Mouse (Mus musculus) lung, postnatal 10 days (tissue): Measurements from ENCODE around the gene Rnf183.

Experiments
- DNase-seq: peaks from one replicate; pipeline ENCODE4 v3.0.0; 2021

Rnf183 gene

GRCm38 (mm10) chr4:62429616-62430015 lies 5.4 kb downstream of the Rnf183 start:
- no peak for DNase-seq

DNA sequence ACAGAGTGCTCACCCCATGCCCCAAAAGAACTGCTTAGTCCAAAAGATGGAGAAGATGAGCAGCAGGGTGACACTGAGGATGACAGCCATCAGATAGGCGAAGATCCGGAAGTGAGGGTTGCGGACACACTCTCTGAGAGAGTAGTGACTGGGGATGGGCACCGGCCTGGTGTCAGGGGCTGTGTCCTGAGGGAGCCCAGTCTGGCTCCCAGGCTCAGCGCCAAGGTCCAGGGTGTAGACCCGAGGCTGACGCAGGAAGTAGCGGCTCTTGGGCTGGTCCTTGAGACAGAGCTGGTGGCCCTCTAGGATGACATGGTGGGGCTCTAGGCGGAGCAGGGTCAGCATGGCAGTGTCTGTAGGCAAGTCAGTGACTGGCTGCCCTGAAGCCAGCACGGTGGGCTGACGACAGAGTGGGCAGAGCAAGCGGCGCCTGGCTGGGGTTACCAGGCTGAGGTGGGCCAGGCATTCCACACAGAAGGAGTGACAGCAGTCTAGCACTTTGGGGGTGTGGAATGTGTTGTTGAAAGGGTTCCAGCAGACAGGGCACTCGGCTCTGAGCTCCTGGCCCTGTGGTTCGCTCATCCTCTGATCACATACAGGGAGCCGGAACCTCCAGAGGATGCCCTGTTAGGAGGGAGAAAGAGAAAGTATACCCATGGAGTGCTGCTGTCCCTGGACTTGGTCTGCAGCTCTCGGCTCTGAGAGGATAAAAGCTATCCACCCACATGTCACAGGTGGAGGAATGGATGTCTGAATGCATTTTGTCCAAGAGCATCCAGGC lies 6.9 kb downstream of the Rnf183 start:
- DNase-seq = peak; percentile 58

DNA sequence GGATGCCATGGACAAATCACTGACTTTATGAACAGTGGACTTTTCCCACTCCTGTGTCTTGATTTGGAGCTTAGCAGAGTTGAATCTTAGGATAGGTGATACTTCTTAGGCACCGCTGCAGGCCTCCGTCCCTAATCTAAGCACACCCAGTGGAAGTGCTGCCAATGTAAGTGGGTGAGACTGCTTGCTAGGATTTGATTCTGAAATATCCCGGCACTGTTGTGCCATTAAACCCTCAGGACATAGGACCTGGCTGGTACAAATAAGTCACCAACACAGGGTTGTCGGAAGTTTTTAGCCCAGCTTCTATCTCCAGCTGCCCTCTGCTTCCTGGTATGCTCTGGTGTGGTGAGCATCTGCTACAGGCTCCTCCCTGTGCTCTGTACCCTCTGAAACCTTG lies 9.2 kb downstream of the Rnf183 start:
- DNase-seq = no peak

DNA sequence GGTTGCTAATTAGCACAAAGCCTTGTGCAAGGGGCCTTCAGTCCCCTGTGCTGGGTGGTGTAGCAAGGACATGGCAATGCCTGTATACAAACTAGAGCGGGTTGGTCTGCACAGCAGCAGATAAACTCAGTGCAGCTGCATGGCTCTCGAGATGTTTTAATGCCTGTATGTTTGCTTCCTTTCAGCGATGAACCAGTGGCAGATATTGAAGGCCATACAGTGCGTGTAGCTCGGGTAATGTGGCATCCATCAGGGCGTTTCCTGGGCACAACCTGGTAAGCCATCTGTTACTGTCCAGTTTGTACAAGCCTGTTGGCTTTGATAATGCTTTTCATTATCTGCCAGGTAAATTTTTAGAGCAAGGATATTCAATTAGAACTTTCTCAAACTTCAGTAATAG lies 16.0 kb downstream of the Rnf183 start:
- no peak for DNase-seq

- DNase-seq = no peak
Observed at GRCm38 (mm10) chr4:62418448-62418847, 16.6 kb downstream of the Rnf183 start.

DNA sequence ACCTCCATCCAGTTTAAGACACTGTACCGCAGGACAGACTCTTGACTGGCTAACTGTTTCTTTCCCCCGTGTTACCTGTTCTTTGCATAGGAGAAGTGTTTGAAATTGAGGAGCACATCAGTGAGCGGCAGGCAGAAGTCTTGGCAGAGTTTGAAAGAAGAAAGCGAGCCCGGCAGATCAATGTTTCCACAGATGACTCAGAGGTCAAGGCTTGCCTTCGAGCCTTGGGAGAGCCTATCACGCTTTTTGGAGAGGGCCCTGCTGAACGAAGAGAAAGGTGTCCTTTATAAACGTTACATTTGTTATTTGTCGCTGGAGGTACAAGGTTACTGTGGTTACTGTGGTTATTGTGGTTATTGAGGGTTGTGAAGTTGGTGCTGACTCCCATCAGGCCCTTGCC lies 23.4 kb downstream of the Rnf183 start:
- no peak for DNase-seq

GRCm38 (mm10) chr4:62410325-62410724 lies 24.7 kb downstream of the Rnf183 start:
- no peak for DNase-seq

- no peak for DNase-seq
Observed at GRCm38 (mm10) chr4:62409615-62410014, 25.4 kb downstream of the Rnf183 start.

- peak; percentile 99 for DNase-seq
Observed at GRCm38 (mm10) chr4:62408601-62409282, 26.3 kb downstream of the Rnf183 start, which contains the start of the genes Cdc26 and Prpf4. Gene Cdc26, minus strand, starts transcription at chr4:62408642. Gene Prpf4, plus strand, starts transcription at chr4:62408797.

DNA sequence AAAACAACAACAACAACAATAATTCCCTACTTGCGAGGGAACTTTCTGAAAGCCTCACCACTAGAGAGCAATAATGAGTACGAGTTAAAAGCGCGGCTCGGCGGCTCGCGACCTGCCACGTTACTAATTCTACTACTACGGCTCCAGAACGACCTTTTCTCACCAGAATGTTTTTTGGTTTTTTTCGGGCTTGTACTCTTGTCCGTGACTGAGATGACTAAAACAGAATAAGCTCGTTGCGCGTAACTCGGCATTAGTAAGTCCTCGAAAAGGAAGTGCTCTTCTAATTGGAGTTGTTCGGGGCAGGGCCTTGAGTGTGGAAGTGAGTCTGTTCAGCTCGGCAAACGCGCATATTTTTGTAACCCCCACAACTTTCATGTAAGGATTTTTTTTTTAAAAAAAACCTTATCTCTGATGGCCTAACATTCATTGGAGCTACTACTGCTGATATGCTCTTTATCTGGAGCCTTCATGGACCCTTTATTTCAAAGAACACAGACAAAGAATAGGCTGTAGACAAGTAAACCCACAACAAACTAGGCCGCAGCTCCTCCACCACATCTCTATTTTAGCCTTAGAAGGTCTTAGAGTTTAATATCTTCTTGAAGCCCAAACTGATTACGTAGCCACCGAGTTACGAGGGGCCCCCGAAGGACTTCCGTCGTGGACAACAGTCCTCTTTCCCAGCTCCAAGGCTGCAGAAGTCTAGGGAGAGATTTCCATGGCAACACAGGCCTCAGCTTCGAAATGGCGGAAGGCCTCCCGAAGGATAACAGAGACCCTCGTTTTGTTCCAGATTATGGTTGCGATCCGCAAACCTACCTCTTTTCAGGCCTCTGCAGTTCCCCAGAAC lies 27.1 kb downstream of the Rnf183 start:
- peak; percentile 63 for DNase-seq

DNA sequence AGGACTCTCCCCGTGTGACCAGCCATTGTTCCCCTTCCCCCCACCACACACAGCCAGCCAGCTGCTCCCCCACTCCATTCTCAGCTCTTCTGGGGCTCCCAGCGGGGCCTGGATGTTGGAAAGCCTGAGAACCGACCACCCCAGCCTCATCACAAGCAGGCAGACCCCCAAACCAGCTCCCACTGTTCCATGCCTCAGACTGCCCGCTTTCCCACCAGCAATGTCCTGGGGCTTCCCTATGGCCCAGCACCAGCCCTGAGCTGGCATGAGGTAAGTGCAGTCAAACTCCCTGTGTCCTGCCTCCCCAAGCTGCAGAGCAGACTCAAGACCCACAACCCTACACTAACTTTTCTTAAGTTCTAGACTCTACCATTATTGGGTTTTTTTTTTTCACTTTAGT lies 28.9 kb downstream of the Rnf183 start:
- no peak for DNase-seq

DNA sequence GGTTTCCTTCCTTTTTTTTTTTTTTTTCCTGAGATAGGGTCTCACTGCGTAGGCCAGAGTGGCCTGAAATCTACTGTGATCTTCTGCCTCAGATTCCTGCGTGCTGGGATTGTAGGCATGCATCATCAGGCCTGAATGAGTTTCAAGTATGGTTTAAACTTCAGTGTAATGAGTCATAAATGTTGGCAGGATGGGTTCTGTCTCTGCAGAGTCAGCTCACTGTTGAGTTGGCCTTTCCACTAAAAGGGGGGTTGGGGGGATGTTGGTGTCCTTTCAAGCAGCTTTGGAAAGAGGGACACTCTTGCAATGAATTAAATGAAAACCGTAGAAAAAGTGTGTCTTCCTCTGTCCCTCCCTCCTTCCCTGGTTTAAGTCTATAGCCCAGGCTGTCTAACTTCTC lies 36.1 kb downstream of the Rnf183 start:
- DNase-seq = peak; percentile 23

DNA sequence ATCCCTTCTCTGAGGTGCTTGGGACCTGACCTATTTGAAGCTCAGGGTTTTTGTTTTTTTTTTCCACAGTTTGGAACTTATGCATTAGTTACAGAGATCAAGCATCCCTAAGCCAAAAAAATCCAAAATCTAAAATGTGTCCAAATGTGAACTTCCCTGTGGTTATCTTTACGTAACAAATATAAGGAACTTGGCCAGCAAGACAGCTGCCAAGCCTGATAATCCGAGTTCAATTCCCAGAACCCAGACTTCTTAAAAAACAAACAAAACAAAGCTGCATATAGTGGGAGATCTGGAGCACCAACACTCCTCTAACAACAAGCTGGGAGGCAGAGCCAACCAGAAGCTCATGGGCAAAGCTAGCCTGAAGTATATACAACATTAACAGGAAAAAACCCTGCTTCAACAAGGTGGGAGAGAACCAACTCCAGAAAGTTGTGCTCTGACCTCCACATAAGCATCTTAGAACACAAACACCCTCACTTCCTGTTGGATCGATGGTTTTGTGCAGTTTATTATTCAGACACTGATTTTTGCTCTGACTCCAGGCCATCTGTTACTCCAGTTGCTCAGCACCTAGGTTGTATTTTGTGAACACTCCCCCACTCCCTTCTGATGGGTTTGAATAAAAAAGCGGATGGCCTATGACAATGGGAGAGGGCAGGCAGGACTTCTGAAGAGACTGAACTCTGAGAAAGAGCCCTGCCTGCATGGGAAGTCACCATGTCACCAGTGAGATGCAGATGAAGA lies 37.3 kb downstream of the Rnf183 start:
- no peak for DNase-seq

- no peak for DNase-seq
Observed at GRCm38 (mm10) chr4:62395806-62396205, 39.2 kb downstream of the Rnf183 start.

GRCm38 (mm10) chr4:62393459-62393858 lies 41.6 kb downstream of the Rnf183 start:
- DNase-seq = no peak

GRCm38 (mm10) chr4:62391892-62392291 lies 43.2 kb downstream of the Rnf183 start:
- DNase-seq = no peak

DNA sequence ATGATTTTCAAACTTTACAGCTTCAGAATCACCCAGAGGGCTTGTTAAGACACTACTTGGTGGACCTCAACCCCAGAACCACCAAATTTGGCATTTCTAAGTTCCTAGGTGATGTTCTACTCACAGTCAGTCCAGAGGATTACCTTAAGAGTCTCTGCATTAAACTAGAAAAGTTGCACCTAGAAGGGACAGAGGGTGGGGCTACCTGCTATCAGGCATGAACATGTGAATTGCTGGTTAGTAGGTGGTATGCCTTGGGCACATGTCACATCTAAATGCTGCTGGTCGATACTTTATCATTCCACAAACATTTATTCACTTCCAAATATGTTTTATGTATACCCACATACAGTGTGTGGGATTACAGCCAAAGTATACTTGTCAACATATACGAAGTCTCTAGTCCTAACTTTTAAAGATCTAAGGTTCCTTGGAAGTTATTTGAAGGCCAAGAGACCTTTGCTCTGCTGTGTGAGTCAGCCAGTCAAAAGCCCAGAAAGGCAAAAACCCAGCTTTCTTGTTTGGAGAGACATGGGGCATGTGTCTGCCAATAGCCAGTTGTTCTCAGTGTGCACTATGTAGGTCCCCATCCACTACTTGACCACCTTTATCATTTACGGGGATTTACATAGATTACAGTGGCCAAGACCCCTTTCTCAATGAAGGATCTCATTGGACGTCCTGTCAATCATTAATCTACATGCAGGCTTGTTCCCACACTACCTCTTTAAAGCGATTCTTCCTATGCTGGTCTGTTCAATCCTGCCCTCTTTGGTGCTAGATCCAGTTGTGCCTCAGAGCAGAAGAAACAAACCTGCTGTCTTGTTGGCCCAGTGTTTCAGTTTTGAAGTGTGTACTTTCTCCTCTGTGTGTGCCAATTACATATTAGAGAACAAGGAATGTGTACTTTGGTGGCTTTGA lies 45.2 kb downstream of the Rnf183 start:
- DNase-seq = no peak

DNA sequence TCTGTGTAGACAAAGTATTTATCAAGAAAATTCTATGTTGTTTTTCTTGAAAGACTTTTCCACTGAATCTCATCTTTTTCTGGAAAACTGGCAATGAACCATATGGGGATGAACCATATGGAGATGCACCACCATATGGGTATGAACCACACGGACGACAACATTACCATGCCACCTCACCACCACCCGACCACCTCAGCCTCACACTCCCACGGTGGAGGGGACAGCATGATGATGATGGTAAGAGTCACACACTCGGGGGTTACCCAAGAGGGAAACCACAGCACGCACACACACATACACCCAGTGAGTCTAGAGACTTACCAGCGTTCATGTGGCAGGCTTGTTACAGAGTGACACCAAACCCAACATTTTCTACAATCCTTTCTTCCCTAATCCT lies 49.6 kb downstream of the Rnf183 start:
- no peak for DNase-seq

- no peak for DNase-seq
Observed at GRCm38 (mm10) chr4:62384159-62384558, 50.9 kb downstream of the Rnf183 start.

- DNase-seq = no peak
Observed at GRCm38 (mm10) chr4:62383752-62384151, 51.3 kb downstream of the Rnf183 start.

GRCm38 (mm10) chr4:62383207-62383606 lies 51.8 kb downstream of the Rnf183 start:
- DNase-seq = no peak
